In the genomic region with DNA sequence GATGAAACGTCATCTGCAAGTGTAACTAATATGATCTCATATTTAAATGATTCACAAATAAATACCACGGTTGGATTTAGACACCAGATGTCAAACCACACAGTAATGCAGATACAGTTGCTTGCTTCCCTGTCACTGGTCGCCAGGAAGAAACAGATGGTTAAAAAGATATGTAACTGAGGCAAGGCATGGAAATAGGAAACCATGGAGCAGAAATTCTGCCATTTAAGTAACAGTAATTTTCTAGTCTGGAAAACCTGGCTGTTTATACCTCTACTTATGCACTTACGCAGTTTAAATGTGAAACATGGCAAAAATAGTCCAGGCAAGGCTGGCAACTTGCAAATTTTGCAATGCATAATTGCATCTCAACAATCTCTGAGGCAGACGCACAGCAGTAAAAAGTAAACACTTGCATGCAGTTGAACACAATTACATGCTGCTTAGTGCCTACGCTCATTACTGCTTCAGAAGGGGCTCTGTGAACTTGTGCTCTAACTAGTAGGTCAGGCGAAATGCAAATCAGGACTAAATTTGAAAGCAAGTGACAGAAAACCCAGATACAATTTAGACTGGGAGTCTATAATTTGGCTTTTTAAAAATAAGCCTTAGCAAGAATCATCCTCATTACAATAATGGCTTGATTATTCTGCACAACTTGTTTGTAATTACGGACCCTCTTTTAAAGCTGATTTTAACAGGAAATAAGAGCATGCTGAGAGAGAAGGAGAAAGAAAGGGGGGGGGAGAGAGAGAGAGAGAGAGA, we compare ENCODE assay signal across 14 mouse cellular contexts.
A peak's percentile ranks its signal among the peaks of the same experiment; 100 is the strongest.
DNase-seq lines count a peak whose midpoint lies in the region; ATAC-seq lines count a peak whose summit lies in the region.
"Had no signal": no experiment of that assay in that cellular context is flagged by ENCODE, and none has a peak within 500 bp of the region (broad histone marks: within the 10 kb centered on the region; RNA-seq: fewer than 3 reads in every experiment).

No protein-coding gene starts in this region.

- no peaks in the 10 kb centered on the region for H3K9me3 ChIP-seq in hindbrain, embryonic 11.5 days (ENCODE audit: control insufficient read depth, low read length)
- no peaks in the 10 kb centered on the region for H3K9me3 ChIP-seq in hindbrain, embryonic 12.5 days (replicated peaks)
- H3K9me3 ChIP-seq in forebrain, embryonic 15.5 days: no peaks in the 10 kb centered on the region
- H3K9me3 ChIP-seq in midbrain, embryonic 16.5 days (replicated peaks; ENCODE audit: control insufficient read depth, low read length, poor library complexity, severe bottlenecking): no peaks in the 10 kb centered on the region
- H3K9me3 ChIP-seq in liver, embryonic 12.5 days (replicated peaks): no peaks in the 10 kb centered on the region
- H3K9me3 ChIP-seq: G1E; intestine, embryonic 15.5 days; limb, embryonic 10.5 days; liver, embryonic 15.5 days had no signal

- no peak overlapping the region for H3K9ac ChIP-seq in hindbrain, embryonic 11.5 days (ENCODE audit: low read depth, low read length)
- no peak overlapping the region for H3K9ac ChIP-seq in hindbrain, embryonic 12.5 days
- no peak overlapping the region for H3K9ac ChIP-seq in forebrain, embryonic 15.5 days (replicated peaks)
- H3K9ac ChIP-seq in midbrain, embryonic 16.5 days (ENCODE audit: low read depth, low read length): no peak overlapping the region
- H3K9ac ChIP-seq in liver, embryonic 12.5 days: no peak overlapping the region
- H3K9ac ChIP-seq: intestine, embryonic 15.5 days; liver, embryonic 15.5 days had no signal

- no peak overlapping the region for H3K4me2 ChIP-seq in hindbrain, embryonic 11.5 days (replicated peaks; ENCODE audit: low read depth, low read length)
- no peak overlapping the region for H3K4me2 ChIP-seq in hindbrain, embryonic 12.5 days (replicated peaks)
- H3K4me2 ChIP-seq in forebrain, embryonic 15.5 days (replicated peaks): no peak overlapping the region
- H3K4me2 ChIP-seq in midbrain, embryonic 16.5 days (ENCODE audit: low read length): no peak overlapping the region
- no peak overlapping the region for H3K4me2 ChIP-seq in liver, embryonic 12.5 days
- H3K4me2 ChIP-seq: intestine, embryonic 15.5 days; liver, embryonic 15.5 days had no signal

- H3K4me3 ChIP-seq in hindbrain, embryonic 11.5 days (ENCODE audit: low read depth, low read length): no peak overlapping the region
- H3K4me3 ChIP-seq in hindbrain, embryonic 12.5 days: no peak overlapping the region
- no peak overlapping the region for H3K4me3 ChIP-seq in forebrain, embryonic 15.5 days
- H3K4me3 ChIP-seq in midbrain, embryonic 16.5 days (ENCODE audit: low read depth, low read length): no peak overlapping the region
- no peak overlapping the region for H3K4me3 ChIP-seq in liver, embryonic 12.5 days
- H3K4me3 ChIP-seq: intestine, embryonic 15.5 days; limb, embryonic 10.5 days; liver, embryonic 15.5 days had no signal

- no peak overlapping the region for H3K27ac ChIP-seq in hindbrain, embryonic 11.5 days (ENCODE audit: low read depth, low read length)
- H3K27ac ChIP-seq in hindbrain, embryonic 12.5 days: no peak overlapping the region
- H3K27ac ChIP-seq in forebrain, embryonic 15.5 days (replicated peaks): peak overlapping the region; percentile 68
- H3K27ac ChIP-seq in midbrain, embryonic 16.5 days (ENCODE audit: low read length): no peak overlapping the region
- H3K27ac ChIP-seq in liver, embryonic 12.5 days: no peak overlapping the region
- H3K27ac ChIP-seq: intestine, embryonic 15.5 days; limb, embryonic 10.5 days; liver, embryonic 15.5 days had no signal

- H3K27me3 ChIP-seq in hindbrain, embryonic 11.5 days (ENCODE audit: control insufficient read depth, insufficient read depth, low read length): no peaks in the 10 kb centered on the region
- H3K27me3 ChIP-seq in hindbrain, embryonic 12.5 days: no peaks in the 10 kb centered on the region
- no peaks in the 10 kb centered on the region for H3K27me3 ChIP-seq in forebrain, embryonic 15.5 days
- no peaks in the 10 kb centered on the region for H3K27me3 ChIP-seq in midbrain, embryonic 16.5 days (ENCODE audit: control insufficient read depth, insufficient read depth, low read depth, low read length)
- no peaks in the 10 kb centered on the region for H3K27me3 ChIP-seq in liver, embryonic 12.5 days (replicated peaks)
- H3K27me3 ChIP-seq: intestine, embryonic 15.5 days; liver, embryonic 15.5 days had no signal

- no peaks in the 10 kb centered on the region for H3K4me1 ChIP-seq in hindbrain, embryonic 11.5 days (replicated peaks; ENCODE audit: control insufficient read depth, insufficient read depth, low read length)
- H3K4me1 ChIP-seq in hindbrain, embryonic 12.5 days: peaks cover 12% of the 10 kb centered on the region
- H3K4me1 ChIP-seq in forebrain, embryonic 15.5 days: peaks cover 19% of the 10 kb centered on the region
- H3K4me1 ChIP-seq in midbrain, embryonic 16.5 days (ENCODE audit: control insufficient read depth, insufficient read depth, low read length): peaks cover 8% of the 10 kb centered on the region; the same call in 1 of the 2 replicates
- no peaks in the 10 kb centered on the region for H3K4me1 ChIP-seq in liver, embryonic 12.5 days
- H3K4me1 ChIP-seq: intestine, embryonic 15.5 days; liver, embryonic 15.5 days had no signal

- ATAC-seq in hindbrain, embryonic 11.5 days (ENCODE audit: low FRiP score): no peak
- ATAC-seq in hindbrain, embryonic 12.5 days (ENCODE audit: low FRiP score): no peak
- ATAC-seq in forebrain, embryonic 15.5 days (replicated peaks): peak; percentile 96
- peak; percentile 45; the same call in 1 of the 2 replicates for ATAC-seq in midbrain, embryonic 16.5 days
- ATAC-seq in liver, embryonic 12.5 days: no peak
- ATAC-seq: intestine, embryonic 15.5 days had no signal

- peak; percentile 3 for DNase-seq in hindbrain, embryonic 11.5 days (ENCODE audit: low spot score)
- DNase-seq in Muller cell, postnatal 12 days (ENCODE audit: inconsistent ontology term): peak; percentile 31
- no peak for DNase-seq in cerebellum, postnatal 4 days (ENCODE audit: low spot score in 2 of 2)
- DNase-seq in adrenal gland, adult 2 months: no peak
- DNase-seq: cerebellum, adult 2 months; kidney, postnatal 25 days had no signal

- H3K36me3 ChIP-seq in hindbrain, embryonic 11.5 days (ENCODE audit: control insufficient read depth, insufficient read depth, low read length): no peaks in the 10 kb centered on the region
- no peaks in the 10 kb centered on the region for H3K36me3 ChIP-seq in hindbrain, embryonic 12.5 days
- H3K36me3 ChIP-seq in forebrain, embryonic 15.5 days: no peaks in the 10 kb centered on the region
- no peaks in the 10 kb centered on the region for H3K36me3 ChIP-seq in midbrain, embryonic 16.5 days (ENCODE audit: control insufficient read depth, insufficient read depth, low read length)
- H3K36me3 ChIP-seq in liver, embryonic 12.5 days: no peaks in the 10 kb centered on the region
- H3K36me3 ChIP-seq: G1E; intestine, embryonic 15.5 days; limb, embryonic 10.5 days; liver, embryonic 15.5 days had no signal

- WGBS in hindbrain, embryonic 11.5 days: 72% methylated on average over 8 of the region's 8 CpGs
- 61% methylated on average over 8 of the region's 8 CpGs for WGBS in hindbrain, embryonic 12.5 days
- 15% methylated on average over 8 of the region's 8 CpGs for WGBS in forebrain, embryonic 15.5 days
- WGBS in midbrain, embryonic 16.5 days: 40% methylated on average over 8 of the region's 8 CpGs
- WGBS in liver, embryonic 12.5 days (ENCODE audit: insufficient replicate concordance): 64% methylated on average over 8 of the region's 8 CpGs

Comparison
In these comparisons a context has a peak if more than half of its experiments do, and no peak if none do; other contexts are left out.
1. ATAC-seq: peak in forebrain, embryonic 15.5 days (single experiment) and midbrain, embryonic 16.5 days (single experiment); none in hindbrain, embryonic 11.5 days (single experiment), hindbrain, embryonic 12.5 days (single experiment) and liver, embryonic 12.5 days (single experiment).
2. DNase-seq: peak in hindbrain, embryonic 11.5 days (single experiment) and Muller cell, postnatal 12 days (single experiment); none in cerebellum, postnatal 4 days (0 of 2) and adrenal gland, adult 2 months (single experiment).